Mouse (Mus musculus) effector memory CD4-positive, alpha-beta T cell, adult 5 months (primary cell): ENCODE results near the gene Tmem196. TPM values are rescaled to one million over a fixed set of nuclear protein-coding genes. Genes with fewer than 3 reads are reported as not detected.

Source experiments
- polyA plus RNA-seq: library from polyadenylated mRNA; unstranded; fragments of 100-300 nt; shearing (Covaris generic); gene quantifications from one replicate; pipeline ENCODE4 v1.2.1, GENCODE M21; 2017

Tmem196 gene
- polyA plus RNA-seq: not detected

GRCm38 (mm10) chr12:119945589-119946310, at the start of gene Tmem196:
Tmem196 (plus strand) TSS chr12:119945822.

